Mouse (Mus musculus): ENCODE measurements around the gene Gm49721. TPM values are rescaled to one million over a fixed set of nuclear protein-coding genes. Genes with fewer than 3 reads are reported as not detected.
"Not testable (repeated sequence)": the region's sequence is repeated elsewhere in the genome, so short reads cannot be mapped to it uniquely, and the experiment has no call there.

Gm49721 gene
- polyA plus RNA-seq, 1 experiment from 2014 or later: not detected

GRCm38 (mm10) chr17:6995504-6995903, 16.8 kb downstream of the Gm49721 start:
- not testable (repeated sequence) for H3K4me1 ChIP-seq; H3K4me3 ChIP-seq; H3K36me3 ChIP-seq; H3K27me3 ChIP-seq; H3K27ac ChIP-seq; H3K9ac ChIP-seq; H3K9me3 ChIP-seq; H3K4me2 ChIP-seq; ATAC-seq (ENCODE audit: insufficient number of reproducible peaks, insufficient read depth, low FRiP score, low TSS enrichment, low read depth)
- no CpG with 5 or more reads among the region's 6 CpGs for WGBS

- not testable (repeated sequence) for ATAC-seq (ENCODE audit: insufficient number of reproducible peaks, insufficient read depth, low FRiP score, low TSS enrichment, low read depth); H3K4me3 ChIP-seq; H3K36me3 ChIP-seq; H3K9me3 ChIP-seq; H3K27me3 ChIP-seq; H3K27ac ChIP-seq; H3K4me1 ChIP-seq; H3K9ac ChIP-seq; H3K4me2 ChIP-seq
- 82% methylated on average over 8 of the region's 8 CpGs for WGBS
These were observed 18.1 kb downstream of the Gm49721 start for GRCm38 (mm10) chr17:6996826-6997225.

GRCm38 (mm10) chr17:6997778-6998490, 19.2 kb downstream of the Gm49721 start:
- H3K4me1 ChIP-seq; H3K9ac ChIP-seq; H3K27ac ChIP-seq; H3K9me3 ChIP-seq; H3K27me3 ChIP-seq; H3K36me3 ChIP-seq; H3K4me2 ChIP-seq; ATAC-seq (ENCODE audit: insufficient number of reproducible peaks, insufficient read depth, low FRiP score, low TSS enrichment, low read depth); H3K4me3 ChIP-seq: not testable (repeated sequence)
- WGBS: 100% methylated on average over 1 of the region's 7 CpGs

GRCm38 (mm10) chr17:7001790-7002585, 23.3 kb downstream of the Gm49721 start:
- not testable (repeated sequence) for ATAC-seq (ENCODE audit: insufficient number of reproducible peaks, insufficient read depth, low FRiP score, low TSS enrichment, low read depth); H3K36me3 ChIP-seq
- 85% methylated on average over 9 of the region's 12 CpGs for WGBS

GRCm38 (mm10) chr17:7003392-7003791, 24.7 kb downstream of the Gm49721 start:
- H3K27ac ChIP-seq; ATAC-seq (ENCODE audit: insufficient number of reproducible peaks, insufficient read depth, low FRiP score, low TSS enrichment, low read depth); H3K4me1 ChIP-seq; H3K9me3 ChIP-seq; H3K27me3 ChIP-seq; H3K4me2 ChIP-seq; H3K36me3 ChIP-seq; H3K9ac ChIP-seq; H3K4me3 ChIP-seq: not testable (repeated sequence)
- no CpG with 5 or more reads among the region's 3 CpGs for WGBS

More at GRCm38 (mm10) chr17:7001790-7002585, 23.3 kb downstream of the Gm49721 start:
- not testable (repeated sequence) for H3K4me3 ChIP-seq, H3K4me2 ChIP-seq, H3K27me3 ChIP-seq, H3K9ac ChIP-seq, H3K4me1 ChIP-seq, H3K9me3 ChIP-seq, H3K27ac ChIP-seq

- not testable (repeated sequence) for H3K9ac ChIP-seq; H3K4me2 ChIP-seq; H3K4me1 ChIP-seq; H3K27ac ChIP-seq; H3K36me3 ChIP-seq; H3K4me3 ChIP-seq; ATAC-seq (ENCODE audit: insufficient number of reproducible peaks, insufficient read depth, low FRiP score, low TSS enrichment, low read depth); H3K9me3 ChIP-seq; H3K27me3 ChIP-seq
- WGBS: 51% methylated on average over 3 of the region's 4 CpGs
These were observed 26.9 kb downstream of the Gm49721 start for GRCm38 (mm10) chr17:7005646-7006045.

- not testable (repeated sequence) for H3K9me3 ChIP-seq; ATAC-seq (ENCODE audit: insufficient number of reproducible peaks, insufficient read depth, low FRiP score, low TSS enrichment, low read depth); H3K27ac ChIP-seq; H3K9ac ChIP-seq; H3K27me3 ChIP-seq; H3K36me3 ChIP-seq; H3K4me3 ChIP-seq; H3K4me2 ChIP-seq; H3K4me1 ChIP-seq
These were observed 30.2 kb downstream of the Gm49721 start for GRCm38 (mm10) chr17:7008885-7009284.

GRCm38 (mm10) chr17:7009440-7009839, 30.7 kb downstream of the Gm49721 start:
- ATAC-seq (ENCODE audit: insufficient number of reproducible peaks, insufficient read depth, low FRiP score, low TSS enrichment, low read depth): not testable (repeated sequence)

GRCm38 (mm10) chr17:7009901-7010300, 31.2 kb downstream of the Gm49721 start:
- H3K4me2 ChIP-seq; H3K27me3 ChIP-seq; H3K27ac ChIP-seq; H3K9ac ChIP-seq; ATAC-seq (ENCODE audit: insufficient number of reproducible peaks, insufficient read depth, low FRiP score, low TSS enrichment, low read depth); H3K36me3 ChIP-seq; H3K4me1 ChIP-seq; H3K9me3 ChIP-seq; H3K4me3 ChIP-seq: not testable (repeated sequence)
- 46% methylated on average over 6 of the region's 9 CpGs for WGBS

More at GRCm38 (mm10) chr17:7009440-7009839, 30.7 kb downstream of the Gm49721 start:
- H3K4me1 ChIP-seq, H3K4me3 ChIP-seq, H3K27me3 ChIP-seq, H3K9me3 ChIP-seq, H3K27ac ChIP-seq, H3K36me3 ChIP-seq, H3K9ac ChIP-seq, H3K4me2 ChIP-seq: not testable (repeated sequence)
- no CpG with 5 or more reads among the region's 7 CpGs for WGBS

- H3K27ac ChIP-seq; H3K4me2 ChIP-seq; H3K4me1 ChIP-seq; H3K4me3 ChIP-seq; H3K9me3 ChIP-seq; ATAC-seq (ENCODE audit: insufficient number of reproducible peaks, insufficient read depth, low FRiP score, low TSS enrichment, low read depth); H3K36me3 ChIP-seq; H3K27me3 ChIP-seq; H3K9ac ChIP-seq: not testable (repeated sequence)
- WGBS: no CpG with 5 or more reads among the region's 1 CpGs
These were observed 35.5 kb downstream of the Gm49721 start for GRCm38 (mm10) chr17:7014190-7014589.

- H3K27ac ChIP-seq; H3K27me3 ChIP-seq; H3K9me3 ChIP-seq; H3K9ac ChIP-seq; ATAC-seq (ENCODE audit: insufficient number of reproducible peaks, insufficient read depth, low FRiP score, low TSS enrichment, low read depth); H3K4me3 ChIP-seq; H3K4me2 ChIP-seq; H3K36me3 ChIP-seq; H3K4me1 ChIP-seq: not testable (repeated sequence)
- WGBS: 13% methylated on average over 5 of the region's 14 CpGs
These were observed 46.6 kb downstream of the Gm49721 start, which contains the start of gene Gm1604a for GRCm38 (mm10) chr17:7025257-7025656. TSS of gene Gm1604a (plus strand) at chr17:7025568.

GRCm38 (mm10) chr17:7025764-7026346, 47.2 kb downstream of the Gm49721 start:
- not testable (repeated sequence) for H3K4me2 ChIP-seq; H3K9me3 ChIP-seq; H3K9ac ChIP-seq; H3K27ac ChIP-seq; ATAC-seq (ENCODE audit: insufficient number of reproducible peaks, insufficient read depth, low FRiP score, low TSS enrichment, low read depth); H3K4me3 ChIP-seq; H3K36me3 ChIP-seq; H3K4me1 ChIP-seq; H3K27me3 ChIP-seq
- WGBS: 57% methylated on average over 3 of the region's 14 CpGs

Measured in embryonic facial prominence, embryonic 13.5 days (tissue).